Mouse (Mus musculus): ENCODE measurements around the gene Aplf.
A peak's percentile ranks its signal among the peaks of the same experiment; 100 is the strongest.

The Aplf gene

GRCm38 (mm10) chr6:87671771-87672517 lies at the start of gene Aplf:
TSS of gene Aplf (minus strand) at chr6:87672193.
- peak; percentile 86 for DNase-seq (ENCODE audit: extremely low read depth, insufficient read length, low spot score)

- no peak for DNase-seq (ENCODE audit: extremely low read depth, insufficient read length, low spot score)
These were observed 42.1 kb upstream of the Aplf start for GRCm38 (mm10) chr6:87714091-87714490.

GRCm38 (mm10) chr6:87712311-87712710 lies 40.3 kb upstream of the Aplf start:
- DNase-seq (ENCODE audit: extremely low read depth, insufficient read length, low spot score) = no peak

DNA sequence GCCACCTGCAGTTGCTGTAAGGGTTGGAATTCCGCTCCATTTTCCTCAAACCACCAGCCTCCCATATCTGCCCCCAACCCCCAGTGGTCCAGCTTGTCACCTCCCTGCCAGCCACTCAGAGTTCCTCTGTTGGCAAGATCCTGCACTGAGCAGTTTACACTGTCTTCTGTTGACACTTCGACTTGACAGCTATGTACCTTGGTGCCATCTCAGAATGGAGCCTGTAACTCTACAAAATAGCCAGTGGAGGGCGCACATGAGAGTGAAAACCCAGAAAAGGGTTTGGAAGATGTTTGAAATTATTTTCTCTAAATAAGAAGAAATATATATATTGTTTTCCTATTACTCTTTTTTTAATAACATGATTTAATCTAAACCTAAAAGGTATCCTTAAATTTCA lies 34.3 kb upstream of the Aplf start:
- no peak for DNase-seq (ENCODE audit: extremely low read depth, insufficient read length, low spot score)

DNA sequence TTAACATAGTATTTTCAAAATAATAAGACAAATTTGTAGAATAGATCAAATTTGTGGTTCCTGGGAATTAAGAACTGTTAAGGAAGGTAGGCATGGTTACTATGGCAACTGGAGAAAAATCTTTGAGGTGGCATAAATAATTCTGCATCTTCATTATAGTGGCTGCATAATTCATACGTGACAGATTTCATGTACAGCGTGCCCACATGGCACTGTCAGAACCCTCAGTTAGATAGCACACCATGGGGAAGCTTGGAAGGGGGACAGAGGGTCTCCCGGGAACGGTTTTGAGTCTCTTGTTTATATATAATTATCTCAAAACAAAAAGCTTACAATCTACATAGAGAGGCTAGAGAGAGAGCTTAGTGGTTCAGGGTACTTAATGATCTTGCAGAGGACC lies 24.6 kb upstream of the Aplf start:
- DNase-seq (ENCODE audit: extremely low read depth, insufficient read length, low spot score) = no peak

DNA sequence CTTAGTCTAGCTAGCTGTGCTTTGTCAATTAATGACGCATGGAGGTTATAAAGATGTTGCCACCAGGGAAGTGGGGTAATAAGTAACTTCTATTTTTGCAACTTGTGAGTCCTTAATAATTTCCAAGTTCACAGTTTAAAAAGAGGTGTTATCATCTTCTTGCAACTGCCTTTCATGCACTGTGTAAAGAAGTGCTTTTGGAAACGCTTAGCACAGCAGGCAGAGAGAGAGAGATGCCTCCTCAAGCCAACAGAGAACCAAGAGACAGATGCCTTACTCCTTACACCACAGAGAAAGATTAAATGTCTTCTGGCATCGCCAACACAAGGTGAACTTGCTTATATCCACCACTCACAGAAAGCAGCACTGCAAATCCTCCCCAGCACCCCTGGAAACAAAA lies 24.0 kb upstream of the Aplf start:
- no peak for DNase-seq (ENCODE audit: extremely low read depth, insufficient read length, low spot score)

GRCm38 (mm10) chr6:87680418-87680817 lies 8.4 kb upstream of the Aplf start:
- no peak for DNase-seq (ENCODE audit: extremely low read depth, insufficient read length, low spot score)

- DNase-seq (ENCODE audit: extremely low read depth, insufficient read length, low spot score) = no peak
These were observed 668 bp upstream of the Aplf start for GRCm38 (mm10) chr6:87672661-87673060.

DNA sequence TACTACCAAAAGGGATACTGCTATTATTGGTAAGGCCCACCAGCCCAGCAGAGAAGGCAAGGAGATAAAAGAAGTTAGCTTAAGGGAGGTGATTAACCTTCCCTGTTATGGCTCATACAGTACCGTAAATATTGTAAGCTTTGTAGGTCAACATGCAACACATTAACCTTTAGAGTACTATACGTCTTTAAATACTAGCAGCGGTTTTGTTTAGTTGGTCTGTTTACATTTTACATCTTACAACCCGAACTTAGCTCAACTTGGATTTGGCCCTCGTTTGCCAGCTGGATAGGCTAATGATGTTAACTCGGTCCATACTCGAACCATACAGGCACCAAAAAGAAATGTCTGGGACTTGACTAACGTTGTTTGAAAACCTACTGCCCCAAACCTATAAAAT lies 640 bp downstream of the Aplf start:
- no peak for DNase-seq (ENCODE audit: extremely low read depth, insufficient read length, low spot score)

DNA sequence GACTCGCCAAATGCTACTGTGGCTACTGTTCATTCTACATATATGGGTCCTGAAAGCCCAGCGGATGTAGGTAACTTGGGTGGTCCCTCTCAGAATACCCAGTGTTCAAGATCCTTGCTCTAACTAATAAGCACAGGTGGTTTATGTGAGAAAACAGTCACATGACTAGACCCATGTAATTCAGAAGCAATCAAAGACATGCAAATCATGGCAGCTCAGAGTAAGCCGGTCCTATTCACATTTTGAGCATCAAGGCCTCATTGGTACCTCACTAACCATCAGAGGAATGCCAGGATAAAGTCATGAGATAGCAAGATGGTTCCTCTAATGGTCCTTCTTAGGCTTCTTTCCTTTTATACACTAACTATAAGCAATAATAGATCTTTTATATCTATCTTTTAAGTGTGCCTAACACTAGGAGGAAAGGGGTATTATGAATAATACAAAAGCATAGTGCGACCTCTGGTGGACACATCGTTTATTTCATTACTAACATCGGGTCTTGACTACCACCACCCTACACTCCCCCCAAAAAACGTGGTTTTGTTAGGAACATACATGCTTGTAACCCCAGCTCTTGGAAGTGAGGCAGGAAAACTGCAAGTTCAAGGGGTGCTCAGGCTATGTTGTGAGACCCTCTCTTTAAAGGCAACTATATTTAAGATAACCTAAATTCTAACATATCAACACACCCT lies 2.0 kb downstream of the Aplf start:
- DNase-seq (ENCODE audit: extremely low read depth, insufficient read length, low spot score) = no peak

GRCm38 (mm10) chr6:87668733-87669132 lies 3.3 kb downstream of the Aplf start:
- DNase-seq (ENCODE audit: extremely low read depth, insufficient read length, low spot score) = no peak

DNA sequence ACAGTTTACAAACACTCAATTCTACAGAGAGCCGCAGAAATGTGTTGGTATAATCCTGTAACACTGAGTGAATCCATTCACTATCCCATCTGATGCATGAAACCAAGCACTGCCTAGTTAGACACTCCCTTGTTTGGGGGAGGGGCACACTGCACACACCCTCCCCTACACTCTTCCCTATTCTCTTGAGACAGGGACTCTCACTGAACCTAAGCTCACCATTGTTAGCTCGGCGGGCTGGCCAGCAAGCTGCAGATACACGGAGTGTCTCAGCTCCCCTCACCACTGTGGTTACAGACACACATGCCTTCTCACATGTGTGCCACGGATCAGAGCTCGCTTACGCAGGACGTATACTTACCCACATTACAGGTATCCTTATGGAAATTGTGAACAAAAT lies 4.2 kb downstream of the Aplf start:
- DNase-seq (ENCODE audit: extremely low read depth, insufficient read length, low spot score) = no peak

DNA sequence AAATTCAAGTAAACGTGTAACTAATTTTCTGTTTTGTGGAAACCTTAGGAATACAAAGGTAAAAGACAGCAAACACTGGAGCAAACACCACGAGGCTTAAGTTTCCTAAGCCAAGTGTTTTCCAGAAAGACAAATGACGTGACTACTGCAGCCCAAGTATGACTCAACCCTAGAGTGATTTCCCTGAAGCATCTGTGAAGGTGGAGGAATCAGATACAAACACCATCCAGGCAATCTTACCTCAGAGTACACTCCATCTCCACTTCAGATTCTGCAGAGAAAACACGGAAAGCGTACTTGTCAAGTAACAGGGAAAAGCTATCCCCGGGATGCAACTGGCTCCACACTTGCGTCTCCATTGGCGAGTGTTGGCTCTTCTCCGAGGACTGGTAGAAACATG lies 8.5 kb downstream of the Aplf start:
- DNase-seq (ENCODE audit: extremely low read depth, insufficient read length, low spot score) = no peak

DNA sequence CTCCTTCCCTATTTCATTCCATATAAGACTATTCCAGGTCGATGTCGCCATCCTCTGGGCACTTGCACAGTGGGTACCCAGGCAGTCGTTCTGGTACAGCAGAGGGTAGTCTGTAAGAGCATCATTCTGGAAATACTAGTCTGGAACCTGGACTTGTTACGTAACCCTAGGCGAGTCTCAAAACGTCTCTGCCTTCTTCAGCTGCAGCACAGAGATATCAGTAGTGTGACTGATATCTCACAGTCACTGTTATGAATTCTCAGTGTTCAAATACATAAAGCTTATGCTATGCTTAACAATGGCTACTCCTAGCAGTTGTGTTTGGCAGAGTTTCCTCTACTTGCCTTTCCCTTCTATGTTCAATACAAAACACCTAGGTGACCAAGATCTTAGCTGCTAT lies 9.8 kb downstream of the Aplf start:
- DNase-seq (ENCODE audit: extremely low read depth, insufficient read length, low spot score) = no peak

DNA sequence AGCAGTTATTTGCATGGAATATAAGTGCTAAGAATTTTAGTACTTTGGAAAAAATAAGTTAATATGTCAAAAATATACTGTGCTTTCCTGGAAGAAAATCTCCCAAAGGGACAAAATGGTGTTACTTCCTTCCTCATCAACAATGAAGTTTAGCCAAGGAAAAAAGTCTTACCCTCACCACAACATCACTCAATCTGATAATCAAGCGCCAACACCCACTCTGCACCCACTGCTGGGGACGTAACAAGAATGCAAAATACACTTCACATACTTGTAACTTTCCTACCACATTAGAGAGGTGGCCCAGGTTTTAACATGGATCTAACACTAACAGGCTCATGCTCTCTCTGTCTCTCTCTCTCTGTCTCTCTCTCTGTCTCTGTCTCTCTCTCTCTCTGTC lies 10.3 kb downstream of the Aplf start:
- no peak for DNase-seq (ENCODE audit: extremely low read depth, insufficient read length, low spot score)

DNA sequence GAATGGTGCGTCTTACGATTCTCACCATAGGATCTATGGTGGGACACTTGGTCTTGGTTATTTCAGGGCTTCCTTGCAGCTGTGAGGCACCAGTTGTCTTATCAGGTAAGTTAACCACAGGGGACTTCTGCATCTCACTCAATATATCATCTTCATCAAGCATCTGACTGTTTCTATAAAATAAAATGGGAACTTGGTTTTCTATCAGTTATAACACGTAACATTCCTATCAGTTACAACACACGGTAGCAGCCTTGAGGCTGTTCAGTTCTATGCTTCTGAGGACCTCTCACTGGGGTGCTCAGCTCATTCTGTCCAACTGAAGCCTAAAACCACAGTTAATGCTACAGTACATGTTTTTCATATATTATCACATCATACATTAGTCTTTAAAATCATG lies 13.2 kb downstream of the Aplf start:
- DNase-seq (ENCODE audit: extremely low read depth, insufficient read length, low spot score) = no peak

DNA sequence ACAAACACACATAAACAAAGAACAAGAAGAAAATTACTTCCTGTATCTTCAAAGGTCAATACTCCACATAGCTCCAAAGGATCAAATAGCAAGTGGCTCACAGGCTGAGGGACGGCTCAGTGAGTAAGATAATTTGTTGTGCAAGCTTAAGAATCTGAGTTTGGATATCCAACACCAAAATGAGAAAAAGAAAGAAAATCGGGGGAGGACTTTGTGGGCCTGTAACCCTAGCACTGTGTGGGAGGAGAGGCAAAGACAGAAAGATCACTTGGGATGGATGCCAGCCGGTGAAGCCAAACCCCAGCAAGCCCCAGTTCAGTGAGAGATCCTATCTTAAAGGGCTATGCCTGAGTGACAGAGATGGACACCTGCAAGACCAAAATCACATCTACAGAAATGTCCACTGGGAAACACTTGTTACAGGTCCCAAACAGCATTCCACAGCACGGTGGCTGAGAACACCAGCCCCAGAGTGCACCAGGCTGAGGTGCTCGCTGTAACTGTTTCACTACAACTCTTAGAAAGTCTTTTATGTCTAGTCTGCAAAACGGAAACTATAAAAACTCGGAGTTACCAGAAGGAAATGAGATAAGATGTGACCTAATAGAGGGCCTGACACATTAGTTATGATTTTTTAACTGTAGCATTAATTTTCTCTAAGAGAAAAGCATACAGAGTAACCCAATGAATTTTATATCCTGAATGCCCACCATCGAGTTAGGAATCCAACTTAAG lies 17.9 kb downstream of the Aplf start:
- no peak for DNase-seq (ENCODE audit: extremely low read depth, insufficient read length, low spot score)

GRCm38 (mm10) chr6:87653478-87653877 lies 18.5 kb downstream of the Aplf start:
- DNase-seq (ENCODE audit: extremely low read depth, insufficient read length, low spot score) = no peak

DNA sequence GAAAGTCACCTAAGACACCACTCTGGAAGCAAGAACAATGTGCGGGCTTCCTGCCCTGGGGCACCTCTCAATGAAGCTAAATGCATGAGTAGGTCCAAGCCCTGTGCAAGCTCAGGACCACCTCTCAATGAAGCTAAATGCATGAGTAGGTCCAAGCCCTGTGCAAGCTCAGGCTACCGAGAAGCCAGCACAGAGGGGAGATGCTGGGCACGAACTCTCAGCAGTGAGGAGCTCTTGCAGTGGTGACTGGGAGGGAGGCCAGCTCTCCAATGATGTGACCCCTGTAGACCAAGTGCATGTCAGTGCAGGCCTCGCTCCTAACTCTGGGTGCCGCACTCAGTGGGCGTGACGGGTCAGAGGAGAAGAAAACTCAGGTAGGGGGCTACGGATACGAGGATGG lies 19.3 kb downstream of the Aplf start:
- DNase-seq (ENCODE audit: extremely low read depth, insufficient read length, low spot score) = no peak

- DNase-seq (ENCODE audit: extremely low read depth, insufficient read length, low spot score) = no peak
These were observed 20.2 kb downstream of the Aplf start for GRCm38 (mm10) chr6:87651787-87652186.

DNA sequence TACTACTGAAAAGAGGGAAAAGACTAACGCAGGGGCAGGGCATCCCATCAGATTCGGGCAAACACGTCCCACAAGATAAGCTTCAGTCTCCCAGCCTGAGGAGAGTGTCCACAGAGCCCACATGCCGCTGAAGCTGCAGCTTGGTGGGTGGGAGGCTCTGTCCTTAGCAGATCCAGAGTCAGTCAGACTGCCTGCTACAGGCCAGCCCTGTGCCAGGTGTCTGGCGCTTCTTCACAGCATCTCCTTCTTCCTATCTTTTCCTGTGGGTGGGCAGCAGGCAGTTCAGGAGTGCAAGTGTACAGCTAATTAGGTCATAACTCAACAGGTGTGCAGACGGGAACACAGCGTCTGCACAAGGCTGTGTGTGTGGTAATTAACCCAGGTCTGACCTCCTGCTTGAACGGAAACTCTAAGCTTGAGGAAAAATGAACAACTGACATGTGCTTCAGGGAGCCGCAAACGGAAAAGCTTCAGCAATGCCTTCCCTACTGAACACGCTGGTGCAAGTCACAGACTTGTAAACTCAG lies 33.8 kb downstream of the Aplf start:
- DNase-seq (ENCODE audit: extremely low read depth, insufficient read length, low spot score) = no peak

- DNase-seq (ENCODE audit: extremely low read depth, insufficient read length, low spot score) = no peak
These were observed 39.8 kb downstream of the Aplf start for GRCm38 (mm10) chr6:87632176-87632575.
